Mouse (Mus musculus): ENCODE measurements around the gene Edn2.

Edn2 gene

DNA sequence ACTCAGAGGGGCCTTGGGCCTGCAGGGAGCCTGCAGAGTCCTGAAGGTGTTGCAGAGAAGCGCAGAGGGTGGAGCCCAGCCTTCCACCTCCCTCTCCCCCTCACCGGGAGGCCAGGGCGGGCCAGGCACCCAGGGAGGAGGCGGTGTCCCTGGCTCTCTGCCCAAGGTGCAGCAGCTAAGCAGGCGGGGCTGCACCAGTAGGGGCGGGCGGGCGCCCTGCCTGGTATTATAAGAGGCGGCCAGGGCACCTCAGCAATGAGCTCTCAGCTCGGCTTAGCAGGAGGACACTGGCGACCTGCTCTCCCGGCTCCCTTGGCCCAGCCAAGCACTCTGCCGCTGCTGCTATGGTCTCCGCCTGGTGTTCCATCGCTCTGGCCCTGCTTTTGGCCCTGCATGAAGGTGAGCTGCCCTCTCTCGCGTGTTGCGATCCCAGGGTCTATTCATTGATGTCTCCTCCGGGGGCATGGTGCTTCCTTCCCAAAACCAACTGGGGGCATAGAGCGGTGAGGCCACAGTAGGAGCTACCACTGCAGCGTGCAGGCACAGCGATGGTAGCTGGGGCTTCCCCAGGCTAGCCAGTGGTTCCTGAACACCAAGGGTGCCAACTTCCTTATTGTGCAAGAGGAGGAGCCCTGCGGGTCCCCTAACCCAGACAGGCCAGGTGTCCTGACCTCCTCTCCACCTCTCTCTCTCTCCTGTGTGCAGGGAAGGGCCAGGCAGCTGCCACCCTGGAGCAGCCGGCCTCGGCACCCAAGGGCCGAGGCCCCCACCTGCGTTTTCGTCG lies at the start of gene Edn2:
Gene Edn2, plus strand, starts transcription at position 41 of the 784 bp plus-strand sequence.
- DNase-seq (ENCODE audit: low spot score in 2 of 2) = peak; percentile 80 to 87

DNA sequence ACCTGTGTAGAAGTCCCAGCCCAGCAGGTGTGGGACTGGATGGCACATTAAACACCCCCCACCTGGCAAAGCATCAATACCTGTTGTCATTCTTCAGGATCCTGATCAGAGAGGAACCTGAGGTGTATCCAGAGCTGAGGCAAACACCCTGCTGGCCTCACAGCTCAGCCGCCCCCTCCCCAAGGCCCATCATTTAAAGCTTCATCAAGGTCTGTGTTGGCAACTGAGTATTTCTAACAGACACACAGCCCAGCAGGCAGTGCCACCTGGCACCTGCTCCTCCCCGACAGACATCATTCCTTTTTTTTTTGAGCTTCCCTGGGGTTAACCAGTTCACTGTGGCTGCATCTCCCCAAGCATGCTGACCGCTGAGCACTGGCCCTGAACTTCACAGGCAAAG lies 45.5 kb upstream of the Edn2 start:
- no peak for DNase-seq (ENCODE audit: low spot score in 2 of 2)

DNA sequence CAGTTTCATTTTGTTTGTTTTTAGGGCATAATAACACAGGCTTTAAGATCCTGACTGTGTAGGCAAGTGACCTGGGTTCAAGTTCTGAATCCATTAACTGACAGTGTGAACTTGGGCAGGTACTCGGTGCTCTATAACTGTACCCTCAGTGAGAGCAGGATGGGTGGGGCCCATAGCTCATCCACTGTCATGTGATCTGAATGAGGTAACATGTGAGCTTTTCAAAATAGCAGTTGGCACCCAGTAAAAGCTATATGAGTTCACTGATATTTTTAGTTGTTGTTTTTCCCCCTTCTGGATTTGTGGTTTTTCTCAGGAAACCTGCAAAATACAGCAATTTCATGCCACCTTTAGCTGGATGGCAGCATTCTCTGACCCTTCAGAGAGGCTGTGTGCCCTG lies 44.7 kb upstream of the Edn2 start:
- DNase-seq (ENCODE audit: low spot score in 2 of 2) = no peak

DNA sequence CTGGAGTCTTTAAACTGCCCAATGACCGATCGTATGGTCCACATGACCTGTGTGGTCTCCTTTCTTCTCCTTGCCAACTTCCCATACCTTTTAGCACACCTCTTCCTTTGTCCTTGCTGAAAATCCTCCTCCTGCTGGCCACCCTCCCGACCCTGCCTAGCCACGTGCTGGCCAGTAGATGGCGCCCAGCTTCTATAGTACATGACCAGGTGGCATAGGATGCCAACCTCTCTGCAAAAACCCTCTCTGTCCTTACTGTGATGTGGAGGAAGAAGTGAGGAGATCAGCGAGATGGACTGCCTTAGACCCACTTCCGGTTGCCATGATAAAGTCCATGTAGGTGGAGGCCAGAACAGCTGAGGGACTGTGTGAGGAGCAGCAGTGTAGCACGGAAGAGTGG lies 40.7 kb upstream of the Edn2 start:
- no peak for DNase-seq (ENCODE audit: low spot score in 2 of 2)

DNA sequence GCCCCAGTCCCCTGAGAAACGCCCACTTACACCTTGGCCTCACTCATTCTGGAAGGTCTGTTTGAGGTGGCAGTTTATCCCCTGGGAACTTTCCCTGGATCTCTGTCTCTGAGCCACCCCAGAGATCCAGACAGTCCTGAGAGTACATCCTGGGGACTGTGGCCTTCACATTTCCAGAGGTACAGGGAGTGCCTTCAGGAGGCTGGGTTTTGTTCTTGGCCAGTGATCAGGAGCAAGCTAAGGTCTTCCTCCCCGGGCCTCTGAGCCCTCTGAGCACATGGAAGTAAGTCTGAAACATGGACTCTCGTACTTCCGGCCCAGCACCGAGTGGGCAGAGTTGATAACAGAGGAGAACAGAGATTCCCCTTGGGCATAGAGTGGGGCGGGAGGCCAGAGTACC lies 36.4 kb upstream of the Edn2 start:
- no peak for DNase-seq (ENCODE audit: low spot score in 2 of 2)

DNA sequence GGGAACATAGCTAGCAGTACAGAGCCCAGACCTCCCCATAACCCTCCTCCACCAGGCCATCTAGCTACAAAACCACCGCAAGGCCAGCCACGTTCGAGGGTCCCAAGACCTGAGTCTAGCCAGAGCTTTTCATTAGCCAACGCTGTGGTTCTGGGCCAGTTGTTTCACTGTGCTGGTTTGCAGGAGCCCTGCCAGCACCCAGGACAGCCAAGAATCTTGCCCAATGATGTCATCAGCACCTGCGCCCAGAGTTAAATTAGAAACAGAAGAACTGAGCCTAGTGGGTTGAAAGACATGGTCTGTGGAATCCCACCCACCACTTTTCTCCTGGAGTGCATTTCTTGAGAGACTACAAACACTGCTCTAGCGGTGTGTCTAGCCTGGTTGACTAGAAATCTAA lies 35.0 kb upstream of the Edn2 start:
- no peak for DNase-seq (ENCODE audit: low spot score in 2 of 2)

DNA sequence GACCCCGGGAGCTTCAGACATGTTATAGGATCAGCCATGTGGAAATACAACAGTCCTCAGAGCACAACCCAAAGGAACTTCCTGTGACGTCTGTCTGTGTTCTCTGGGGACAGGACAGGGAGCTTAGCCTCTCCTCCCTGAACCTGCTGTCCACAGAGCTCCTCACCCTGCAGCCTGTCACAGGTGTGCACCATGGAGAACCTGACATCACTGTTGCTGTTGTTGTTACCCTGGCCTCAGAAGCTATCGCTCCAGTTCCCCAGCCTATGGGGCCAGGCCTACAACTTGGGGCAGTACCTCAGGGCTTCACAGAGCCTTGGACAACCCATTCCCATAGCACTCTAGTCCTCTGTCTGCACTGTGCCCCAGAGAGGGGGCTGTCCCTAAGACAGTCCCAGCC lies 33.7 kb upstream of the Edn2 start:
- DNase-seq (ENCODE audit: low spot score in 2 of 2) = no peak

DNA sequence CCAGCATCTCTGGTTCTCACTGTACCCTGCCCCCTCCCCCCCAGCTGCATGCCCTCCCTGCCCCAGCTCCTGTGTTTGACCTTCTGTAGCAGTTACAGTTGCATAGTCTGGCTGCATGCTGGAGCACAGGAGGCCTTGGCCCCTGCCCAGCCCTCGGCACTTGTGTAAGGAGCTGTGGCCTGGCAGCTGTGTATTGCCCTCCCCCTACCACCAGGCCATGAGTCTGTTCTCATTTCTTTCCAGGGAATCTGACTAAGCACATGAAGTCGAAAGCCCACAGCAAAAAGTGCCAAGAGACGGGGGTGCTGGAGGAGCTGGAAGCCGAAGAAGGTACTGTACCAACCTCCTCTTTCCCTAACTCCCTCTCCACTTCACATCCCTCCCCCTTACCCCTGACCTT lies 33.0 kb upstream of the Edn2 start:
- DNase-seq (ENCODE audit: low spot score in 2 of 2) = no peak

DNA sequence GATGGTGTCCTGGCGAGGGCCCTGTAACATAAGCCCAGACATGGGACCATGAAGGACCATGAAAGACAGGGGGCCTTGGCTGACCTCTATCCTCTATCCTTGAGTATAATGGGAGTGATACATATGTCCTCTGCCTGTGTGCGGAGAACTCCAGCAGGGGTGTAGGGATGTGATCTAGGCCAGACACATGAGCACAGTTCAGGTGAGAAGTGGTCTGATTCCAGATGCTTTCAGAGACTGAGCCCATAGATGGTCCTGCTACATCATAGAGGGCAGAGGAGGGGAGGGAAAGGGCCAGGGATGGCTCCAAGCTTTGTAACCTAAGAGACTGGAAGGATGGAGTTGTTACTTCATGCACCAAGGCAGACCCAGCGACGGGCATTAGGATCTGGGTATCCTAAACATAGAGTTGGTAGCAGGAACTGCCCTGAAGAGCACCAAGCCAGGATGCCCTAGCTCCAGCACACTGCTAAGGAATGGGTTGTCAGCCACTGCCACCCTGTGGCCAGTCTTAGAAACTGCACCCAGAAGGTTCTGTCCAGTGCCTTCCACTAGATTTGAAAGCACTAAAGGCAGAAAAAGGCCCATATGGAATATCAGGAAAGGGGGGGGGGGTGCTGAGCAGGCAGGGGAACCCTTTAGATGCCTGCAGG lies 31.6 kb upstream of the Edn2 start:
- DNase-seq (ENCODE audit: low spot score in 2 of 2) = no peak

DNA sequence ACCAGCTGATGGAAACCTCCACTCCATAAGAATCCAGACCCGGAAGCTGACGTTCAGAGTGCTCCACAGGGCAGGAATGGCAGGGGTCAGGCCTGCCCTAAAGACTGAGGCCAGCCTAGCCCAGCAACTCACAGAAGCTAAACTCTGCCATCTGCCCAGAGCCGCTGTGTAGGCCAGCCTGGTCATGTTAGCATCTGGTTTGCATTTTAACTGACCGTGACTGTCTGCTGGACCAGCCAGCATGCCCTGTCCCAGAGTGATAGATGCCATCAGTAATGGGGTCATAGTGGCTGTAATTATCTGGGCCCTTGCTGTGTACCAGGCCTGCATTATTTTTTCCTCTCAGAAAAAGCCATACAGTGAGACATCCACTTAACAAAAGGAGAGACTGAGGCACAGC lies 30.1 kb upstream of the Edn2 start:
- no peak for DNase-seq (ENCODE audit: low spot score in 2 of 2)

DNA sequence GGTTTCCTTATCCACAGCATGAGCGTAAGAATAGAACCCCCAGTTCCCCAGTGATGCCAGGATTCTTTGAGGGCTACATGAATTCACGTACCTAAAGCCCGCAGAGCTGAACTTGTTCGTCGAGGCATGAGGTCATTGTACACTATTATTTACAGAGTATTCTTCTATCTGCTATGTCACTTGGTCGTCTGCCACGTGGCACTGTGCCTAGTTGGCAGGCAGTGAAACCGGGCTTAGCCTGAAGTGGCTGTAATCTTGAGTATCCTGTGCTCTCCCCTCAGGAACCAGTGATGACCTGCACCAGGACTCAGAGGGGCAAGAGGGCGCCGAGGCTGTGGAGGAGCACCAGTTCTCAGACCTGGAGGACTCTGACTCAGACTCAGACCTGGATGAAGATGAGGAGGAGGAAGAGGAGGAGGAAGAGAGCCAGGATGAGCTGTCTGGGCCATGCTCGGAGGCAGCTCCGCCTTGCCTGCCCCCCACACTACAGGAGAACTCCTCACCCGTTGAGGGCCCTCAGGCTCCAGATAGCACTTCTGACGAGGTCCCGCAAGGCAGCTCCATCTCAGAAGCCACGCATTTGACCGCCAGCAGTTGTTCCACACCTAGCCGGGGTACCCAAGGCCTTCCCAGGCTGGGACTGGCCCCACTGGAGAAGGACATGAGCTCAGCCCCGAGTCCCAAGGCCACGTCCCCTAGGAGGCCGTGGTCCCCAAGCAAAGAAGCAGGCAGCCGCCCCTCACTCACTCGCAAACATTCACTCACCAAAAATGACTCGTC lies 29.4 kb upstream of the Edn2 start:
- peak; percentile 72 to 82 for DNase-seq (ENCODE audit: low spot score in 2 of 2)

DNA sequence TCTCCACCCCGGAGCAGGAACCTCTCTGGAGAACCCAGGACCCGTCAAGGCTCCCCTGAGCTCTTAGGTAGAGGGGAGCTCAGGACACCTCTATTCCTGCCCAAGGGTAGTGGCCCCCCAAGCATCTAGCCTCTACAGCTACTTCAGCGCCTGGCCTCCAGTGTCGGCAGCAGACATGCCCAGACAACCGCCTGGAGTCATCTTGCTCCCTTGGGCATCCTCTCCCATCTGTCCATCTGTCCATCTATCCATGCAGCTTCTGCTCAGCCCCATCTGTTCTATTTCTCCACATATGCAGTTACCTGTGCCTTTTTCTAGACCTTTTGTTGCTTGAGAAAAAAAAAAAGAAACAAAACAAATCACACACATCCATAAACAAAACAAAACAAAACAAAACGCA lies 26.8 kb upstream of the Edn2 start:
- no peak for DNase-seq (ENCODE audit: low spot score in 2 of 2)

DNA sequence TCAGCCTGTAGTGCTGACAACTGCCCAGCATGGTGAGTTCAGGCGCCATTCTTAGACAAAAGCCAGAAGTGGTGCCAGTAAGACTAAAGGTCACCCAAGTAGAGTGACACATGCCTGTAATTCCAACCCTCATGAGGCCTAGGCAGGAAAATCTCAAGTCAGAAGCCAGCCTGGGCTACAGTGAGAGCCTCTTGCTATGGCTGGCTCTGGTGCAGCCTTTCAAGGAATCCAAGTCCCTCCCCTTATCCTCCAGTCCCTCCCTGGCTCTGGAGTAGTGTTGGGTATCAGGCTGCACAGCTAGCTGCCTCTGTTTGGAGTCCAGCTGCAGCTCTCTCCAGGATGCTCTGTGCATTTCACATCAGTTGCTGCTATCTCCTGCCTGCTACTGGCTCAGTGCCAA lies 19.2 kb upstream of the Edn2 start:
- no peak for DNase-seq (ENCODE audit: low spot score in 2 of 2)

DNA sequence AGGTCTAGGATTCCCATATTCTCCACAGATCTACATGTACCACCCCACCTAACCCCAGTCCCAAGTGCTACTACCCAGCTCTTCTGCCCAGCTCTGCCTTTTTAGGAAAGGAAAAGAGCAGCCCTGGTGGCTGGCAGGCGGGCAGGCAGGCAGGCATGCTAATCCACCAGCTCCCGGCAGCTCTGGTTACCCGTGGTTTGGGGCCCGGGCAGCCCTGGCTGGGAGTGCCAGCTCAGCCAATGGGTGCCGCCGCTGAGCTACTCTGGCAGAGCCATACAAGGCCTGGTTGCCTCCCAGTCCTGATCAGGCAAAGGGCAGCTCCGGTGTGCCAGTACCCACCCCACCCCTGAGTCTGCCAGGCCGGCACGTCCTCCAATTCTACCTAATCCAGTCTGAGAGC lies 18.1 kb upstream of the Edn2 start:
- no peak for DNase-seq (ENCODE audit: low spot score in 2 of 2)

DNA sequence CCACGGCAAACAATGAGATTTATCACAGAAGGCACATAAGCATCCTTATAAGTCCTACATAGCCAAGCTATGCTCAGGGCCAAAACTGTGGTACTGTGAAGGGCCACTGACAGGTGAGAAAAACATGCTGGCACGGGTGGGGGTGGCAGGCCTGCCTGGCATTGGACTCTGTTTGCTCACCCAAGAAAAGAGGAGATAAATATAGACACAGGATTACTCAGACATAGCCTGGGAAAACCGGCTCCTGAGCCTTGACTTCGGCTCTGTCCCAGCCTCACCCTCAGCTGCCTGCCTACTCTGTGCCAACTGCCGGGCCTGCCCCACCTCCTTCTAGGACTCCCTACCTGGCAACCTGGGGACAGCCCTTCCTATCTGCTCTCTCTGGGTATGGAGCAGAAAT lies 16.7 kb upstream of the Edn2 start:
- DNase-seq (ENCODE audit: low spot score in 2 of 2) = no peak

DNA sequence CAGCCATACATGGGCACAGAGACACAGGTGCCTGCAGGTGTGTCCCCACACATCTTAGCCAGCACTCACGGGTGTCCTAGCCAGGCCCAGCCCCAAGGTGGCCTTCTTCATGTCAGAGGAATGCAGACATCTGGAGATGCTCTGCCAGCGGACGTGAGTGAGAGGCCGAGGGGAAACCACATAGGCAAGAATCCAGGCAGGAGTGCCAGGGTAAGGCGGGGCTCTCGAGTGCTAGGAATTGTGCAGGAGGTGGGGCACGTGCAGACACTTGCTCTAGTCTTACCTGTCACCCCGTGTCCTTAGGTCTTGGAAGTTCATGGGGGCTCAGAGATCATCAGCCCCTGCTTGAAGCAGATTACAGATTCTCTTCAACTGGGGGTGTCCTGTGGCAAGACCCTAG lies 15.1 kb upstream of the Edn2 start:
- DNase-seq (ENCODE audit: low spot score in 2 of 2) = no peak

DNA sequence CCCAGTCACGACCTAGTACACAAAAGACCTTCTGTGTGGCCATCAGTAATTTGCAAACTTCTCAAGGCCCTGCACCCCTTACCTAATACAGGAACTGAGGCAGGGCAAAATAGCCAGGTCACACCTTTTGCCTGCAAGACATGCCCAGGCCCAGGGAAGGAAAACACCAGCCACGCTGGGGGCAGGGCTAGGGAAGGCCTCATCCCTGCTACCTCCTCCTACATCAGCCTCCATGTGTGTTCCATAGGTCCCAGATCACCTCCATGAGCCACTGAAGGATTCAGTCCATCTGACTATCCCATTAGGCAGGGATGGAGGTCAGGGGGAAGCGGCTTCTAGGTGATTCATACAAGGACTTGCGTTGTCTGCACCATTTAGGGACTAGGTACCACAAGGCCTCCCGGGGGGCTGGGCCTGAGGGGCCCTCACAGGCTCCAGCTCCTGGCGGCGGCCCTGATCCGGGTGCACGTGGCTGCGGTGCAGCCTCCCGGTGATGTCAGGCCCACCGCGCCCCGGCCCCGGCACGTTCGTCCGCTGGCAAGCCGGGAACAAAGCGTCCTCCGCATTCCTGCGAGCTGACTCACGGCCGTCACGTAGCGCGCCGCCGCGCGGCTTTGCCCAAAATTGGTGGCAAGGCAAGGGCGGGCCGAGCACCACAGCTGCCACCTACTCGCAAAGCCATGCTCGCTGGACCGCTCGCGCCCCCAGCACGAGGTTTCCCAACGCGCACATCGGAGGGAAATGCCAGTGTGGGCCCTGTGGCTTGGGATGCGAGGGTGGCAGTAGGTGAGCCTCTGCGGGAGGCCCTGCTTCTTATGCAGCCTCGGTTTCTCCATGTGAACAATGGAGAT lies 12.5 kb upstream of the Edn2 start:
- peak; percentile 80 to 86 for DNase-seq (ENCODE audit: low spot score in 2 of 2)

DNA sequence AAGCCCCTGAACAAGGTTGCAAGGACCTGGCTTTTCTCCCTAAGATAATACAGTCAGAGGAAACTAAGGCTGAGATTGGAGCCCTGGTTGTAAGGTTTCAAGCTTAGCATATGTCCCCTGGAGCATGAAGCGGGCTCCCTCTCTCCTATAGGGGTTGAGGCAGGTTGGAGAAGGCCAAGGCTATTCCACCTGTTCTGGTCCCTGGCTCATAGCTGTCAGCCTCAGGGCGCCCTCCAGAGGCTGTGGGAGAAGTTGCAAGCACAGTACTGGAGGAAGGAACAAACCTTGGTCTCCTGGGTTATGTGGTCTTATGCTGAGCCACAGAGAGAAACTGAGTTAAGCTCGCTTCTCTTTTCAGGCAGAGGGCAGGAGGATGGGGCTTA lies 11.9 kb upstream of the Edn2 start:
- no peak for DNase-seq (ENCODE audit: low spot score in 2 of 2)

DNA sequence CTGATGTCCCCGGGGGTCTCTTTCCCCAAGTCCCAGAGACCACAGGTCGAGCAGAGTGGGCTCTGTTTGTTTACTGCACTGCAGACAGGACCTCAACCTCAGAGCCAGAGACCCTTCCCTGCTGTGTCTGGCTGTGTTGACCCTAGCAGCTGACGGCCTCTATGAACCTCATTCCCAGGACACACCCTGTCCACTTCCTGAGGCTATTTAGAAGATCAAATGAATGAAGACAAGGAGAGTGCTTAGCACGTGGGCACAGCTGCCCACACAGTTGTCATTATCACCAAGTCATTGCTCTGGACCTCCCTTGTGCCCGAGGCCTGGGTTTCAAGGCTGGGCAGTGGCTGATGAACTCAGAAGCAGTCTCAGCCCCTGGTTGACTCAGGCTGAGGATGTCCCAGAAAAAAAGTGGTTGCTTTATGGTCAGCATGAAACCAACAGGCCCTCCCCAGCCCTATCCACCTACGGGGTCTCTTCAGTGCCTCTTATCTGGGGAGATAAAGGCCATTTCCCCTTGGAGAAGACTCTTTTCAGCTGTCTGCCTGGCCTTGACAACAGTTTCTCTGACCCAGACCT lies 10.6 kb upstream of the Edn2 start:
- DNase-seq (ENCODE audit: low spot score in 2 of 2) = no peak

DNA sequence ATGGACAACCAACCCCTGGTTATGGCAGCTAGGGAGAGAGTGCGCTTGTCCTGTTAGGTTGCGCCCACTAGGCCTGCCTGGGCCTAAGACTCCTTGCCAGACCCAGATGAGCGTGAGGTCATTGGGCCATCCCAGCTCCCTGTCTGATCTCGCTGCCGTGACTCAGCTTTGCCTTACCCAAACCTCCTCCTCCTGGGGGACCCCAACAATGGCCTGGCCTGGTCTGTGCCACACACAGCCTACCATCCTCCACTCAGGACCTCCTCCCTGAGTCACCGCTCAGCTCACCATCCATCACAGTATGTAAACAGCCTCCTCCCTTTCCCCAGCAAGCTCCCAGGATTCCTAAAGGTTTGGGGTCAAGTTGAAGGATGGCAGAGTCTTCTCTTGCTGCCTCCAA lies 9.1 kb upstream of the Edn2 start:
- DNase-seq (ENCODE audit: low spot score in 2 of 2) = no peak

DNA sequence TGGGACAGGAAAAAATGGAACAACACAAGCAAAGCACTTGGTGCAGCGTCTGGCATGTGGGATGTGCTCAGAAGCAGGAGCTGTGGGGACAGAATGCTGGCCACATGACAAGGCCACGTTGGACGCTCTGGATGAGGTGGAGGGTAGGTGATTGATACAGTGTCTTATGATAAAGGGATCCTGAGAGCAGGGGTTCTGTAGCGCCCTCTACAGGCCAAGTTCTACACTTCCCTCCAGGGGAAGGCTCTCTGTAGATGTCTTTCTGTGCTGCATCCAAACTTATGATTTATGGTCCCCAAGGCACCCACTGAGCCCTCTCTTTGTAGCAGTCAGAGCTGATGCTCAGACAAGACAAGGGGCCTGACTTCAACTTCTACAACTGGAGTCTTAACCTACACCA lies 8.4 kb upstream of the Edn2 start:
- no peak for DNase-seq (ENCODE audit: low spot score in 2 of 2)

DNA sequence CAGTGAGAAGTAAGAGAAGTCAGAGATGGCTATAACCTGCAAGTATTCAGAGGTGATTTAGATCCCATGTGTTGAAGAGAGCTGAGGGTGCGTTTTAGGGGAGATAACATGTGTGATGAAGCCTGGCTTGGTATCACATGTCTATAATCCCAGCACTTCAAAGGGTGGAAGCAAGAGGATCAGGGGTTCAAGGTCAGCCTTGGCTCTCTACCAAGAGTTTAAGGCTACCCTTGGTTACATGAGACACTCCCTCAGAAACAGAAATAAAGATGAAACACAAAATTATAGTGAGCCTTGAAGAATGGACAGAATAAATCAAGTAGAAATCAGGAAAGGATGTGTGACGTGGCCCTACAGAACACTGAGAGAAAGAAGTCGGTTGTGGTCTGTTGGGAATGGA lies 7.3 kb upstream of the Edn2 start:
- no peak for DNase-seq (ENCODE audit: low spot score in 2 of 2)
